Mouse (Mus musculus): ENCODE data around the gene Dnajc6.

- TF ChIP-seq POLR2A (IDR thresholded peaks at IDR 0.05; ENCODE audit: insufficient read depth, low read depth, low read length), result no peak
- no peak for TF ChIP-seq CTCF (IDR thresholded peaks at IDR 0.05)
- no peak for TF ChIP-seq EP300 (IDR thresholded peaks at IDR 0.05; ENCODE audit: insufficient read depth, low read depth, low read length)
Observed at GRCm38 (mm10) chr4:101457176-101457575, 39.3 kb upstream of the Dnajc6 start.
